Mouse (Mus musculus) mesoderm, embryonic 11.5 days (tissue): Measurements from ENCODE around the gene Exoc3.

Experiments
- DNase-seq: peaks from one replicate; pipeline ENCODE4 v3.0.0-alpha.2; 2012; ENCODE audit warnings: low read depth, low spot score

Gene Exoc3

DNA sequence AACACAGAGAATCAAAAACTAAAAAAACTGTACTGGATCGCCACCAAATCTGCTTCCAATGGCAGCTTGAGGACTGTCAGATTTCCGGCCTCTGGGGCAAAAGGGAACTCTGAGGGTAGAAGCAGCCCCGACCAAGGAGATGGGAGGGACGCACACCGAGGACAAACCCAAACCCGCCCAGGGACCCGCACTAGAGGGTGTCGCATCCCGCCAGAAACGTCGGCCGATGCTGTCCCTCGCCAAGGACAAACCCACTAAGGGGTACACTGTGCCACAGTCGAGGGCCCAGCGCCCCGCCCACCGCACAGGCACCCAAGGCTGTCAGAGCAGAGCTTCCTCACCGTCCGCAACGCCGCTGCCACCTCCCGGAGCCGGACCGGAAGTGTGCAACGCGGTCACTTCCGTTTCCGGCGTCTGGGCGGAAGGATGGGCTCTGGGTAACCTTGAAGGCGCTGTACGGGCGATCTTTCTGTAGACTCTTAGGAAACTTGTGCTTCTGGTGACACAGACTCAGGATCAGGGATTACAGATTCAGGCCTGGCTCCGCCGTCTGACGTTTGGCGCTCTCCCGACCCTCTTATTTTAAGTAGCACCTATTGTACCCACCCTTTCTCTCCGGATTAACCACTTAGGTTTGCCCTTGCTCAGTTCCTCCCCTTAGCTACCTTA is at the start of gene Exoc3:
Gene Exoc3 (minus strand): TSS at position 416 of the 669 bp plus-strand sequence.
- peak; percentile 91 for DNase-seq

DNA sequence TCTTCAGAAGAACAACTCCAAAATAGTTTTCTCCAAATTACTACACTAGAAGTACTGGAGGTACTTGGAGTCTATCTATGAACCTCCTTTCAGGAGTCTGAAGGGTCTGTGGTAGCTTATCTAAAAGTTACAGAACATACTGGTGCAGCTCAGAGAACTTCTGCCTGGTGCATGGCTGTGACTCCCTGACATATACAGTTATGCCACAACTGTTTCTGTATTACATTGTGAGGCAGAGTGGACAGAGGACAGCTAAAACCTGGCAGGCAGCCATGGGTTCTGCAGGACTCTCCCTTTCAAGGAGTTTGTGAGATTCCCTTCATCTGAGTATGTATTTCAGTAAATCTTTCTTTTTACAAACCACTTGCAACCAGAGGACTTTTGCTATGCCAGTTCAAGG is 38.0 kb upstream of the Exoc3 start:
- no peak for DNase-seq

DNA sequence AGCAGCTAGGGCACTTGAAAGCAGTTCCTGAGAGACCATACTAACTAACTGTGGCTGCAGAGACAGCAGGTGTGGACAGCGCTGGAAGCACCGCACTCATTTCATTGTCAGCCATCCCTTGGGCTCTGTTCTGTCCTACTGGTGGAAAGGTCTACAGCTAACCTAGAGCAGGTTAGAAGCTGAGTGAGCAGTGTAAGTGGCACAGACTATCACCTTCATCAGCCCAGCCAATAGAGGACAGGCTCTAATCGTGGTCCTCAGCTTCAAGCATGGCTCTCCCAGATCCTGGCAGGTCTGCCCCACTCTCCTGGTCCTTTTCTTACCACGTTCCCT is 37.3 kb upstream of the Exoc3 start:
- DNase-seq = no peak

DNA sequence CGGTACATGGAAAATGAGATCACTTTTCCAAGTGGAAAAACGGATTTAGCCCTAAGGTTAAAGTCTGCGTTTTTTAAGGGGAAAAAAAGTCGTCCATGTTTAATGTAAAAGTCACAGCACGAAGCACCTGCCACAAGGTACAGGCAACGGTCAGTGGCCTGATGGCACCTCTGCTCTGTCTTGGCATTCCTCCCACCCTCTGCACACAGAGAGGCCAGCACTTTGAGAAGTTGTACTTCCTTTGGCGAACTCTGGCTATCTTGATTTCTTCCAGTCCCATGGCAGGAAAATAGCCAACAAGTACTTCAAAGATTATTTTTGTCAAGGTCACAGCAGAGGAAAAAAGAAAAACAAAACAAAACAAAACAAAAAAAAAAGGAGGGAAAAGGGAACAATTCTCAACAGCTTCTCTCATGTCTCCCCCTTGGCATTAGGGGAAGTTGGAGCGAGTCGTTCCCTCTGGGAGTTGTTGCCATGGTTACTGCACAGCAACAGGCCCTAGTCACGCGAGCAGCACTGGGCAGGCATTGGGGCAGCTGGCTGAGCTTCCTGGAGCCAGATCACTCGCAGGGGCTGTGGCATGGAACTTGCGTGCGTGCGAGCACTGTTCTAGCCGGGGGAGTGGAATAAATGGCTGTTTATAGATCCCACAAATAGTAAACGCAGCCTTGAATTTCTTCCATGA is 36.8 kb upstream of the Exoc3 start:
- DNase-seq = peak; percentile 89

DNA sequence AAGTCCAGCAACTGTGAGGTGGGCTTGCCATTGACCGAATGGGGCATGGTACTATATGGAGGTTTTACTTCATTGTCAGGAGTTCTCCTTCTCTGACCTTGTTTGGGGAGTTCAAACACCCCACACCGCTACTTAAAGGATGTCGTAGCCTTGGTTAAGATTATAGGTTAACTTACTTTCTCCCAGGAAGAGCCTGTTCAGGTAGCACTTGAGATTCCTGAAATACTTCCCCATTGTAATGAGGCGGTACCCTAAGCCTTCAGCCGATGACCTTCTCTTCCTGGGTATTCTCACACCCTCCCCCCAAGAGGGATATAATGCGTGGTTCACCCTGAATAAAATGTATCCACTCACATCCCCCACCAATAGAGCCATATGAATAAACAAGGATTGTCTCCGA is 29.0 kb upstream of the Exoc3 start:
- DNase-seq = no peak

DNA sequence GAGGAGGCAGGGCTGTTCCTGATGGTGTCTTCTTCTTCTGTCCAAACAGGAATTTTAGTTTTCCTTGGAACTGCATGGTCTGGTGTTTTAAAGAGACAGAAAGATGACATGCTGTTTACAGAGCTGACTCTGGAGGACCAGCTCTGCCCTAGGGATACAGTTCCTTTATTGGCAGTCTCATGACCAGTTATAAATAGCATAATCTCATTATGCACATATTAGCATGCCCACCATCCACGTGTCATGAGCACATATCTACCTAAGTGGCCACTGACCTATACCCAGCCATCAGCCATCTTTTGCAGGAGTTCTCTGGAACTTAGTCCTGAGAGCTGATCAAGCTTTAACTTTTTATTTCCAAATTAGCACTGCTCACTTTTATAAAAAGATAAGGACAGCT is 12.1 kb upstream of the Exoc3 start:
- no peak for DNase-seq

DNA sequence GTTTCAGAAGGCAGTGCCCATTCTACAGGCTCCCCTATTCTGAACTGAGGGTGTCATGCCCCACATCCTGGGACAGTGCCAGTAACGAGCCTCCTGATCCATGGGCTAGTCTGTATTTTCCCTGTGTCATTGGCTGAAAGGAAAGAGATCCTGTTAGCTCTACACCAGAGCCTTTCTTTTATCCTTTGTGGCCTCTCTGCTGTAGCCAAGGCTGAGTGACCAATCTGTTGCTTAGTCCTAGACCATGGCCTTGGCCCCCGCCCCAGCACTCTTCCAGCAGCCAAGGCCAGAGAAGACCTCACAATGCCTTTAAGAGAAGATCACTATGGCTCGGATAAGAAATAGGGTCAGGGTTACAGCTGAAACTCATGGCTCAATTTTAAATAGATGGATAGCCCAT is 9.9 kb upstream of the Exoc3 start:
- no peak for DNase-seq

DNA sequence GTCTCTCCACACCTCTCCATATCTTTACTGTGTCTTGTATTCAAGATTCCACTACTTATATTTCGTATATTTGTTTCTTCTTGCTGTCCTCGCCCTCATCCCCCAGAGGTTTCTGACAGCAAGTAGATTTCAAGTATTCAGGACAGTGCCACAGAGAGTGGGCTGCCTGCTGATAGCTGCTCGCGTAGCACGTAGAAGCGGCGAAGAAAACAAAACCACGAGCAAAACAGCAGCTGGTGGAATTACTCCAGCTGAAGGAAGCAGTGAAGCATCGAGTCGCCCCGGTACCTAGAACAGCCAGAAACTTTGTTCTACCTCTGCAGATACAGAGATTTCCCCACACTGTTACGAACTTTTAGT is 434 bp upstream of the Exoc3 start:
- no peak for DNase-seq

DNA sequence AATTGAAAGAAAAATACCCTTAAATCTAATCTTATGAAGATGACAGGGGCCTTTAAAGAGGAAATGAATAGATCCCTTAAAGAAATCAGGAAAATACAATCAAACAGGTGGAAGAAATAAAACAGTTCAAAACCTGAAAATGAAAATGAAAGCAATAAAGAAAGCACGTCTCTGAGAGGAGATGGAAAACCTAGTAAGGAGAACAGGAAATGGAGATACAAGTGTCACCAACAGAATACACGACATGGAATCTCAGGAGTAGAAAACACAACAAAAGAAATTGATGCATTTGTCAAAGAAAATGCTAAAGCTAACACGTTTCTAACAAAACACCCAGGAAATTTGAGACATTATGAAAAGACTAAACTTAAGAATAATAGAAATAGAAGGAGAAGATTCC is 12.1 kb downstream of the Exoc3 start:
- no peak for DNase-seq

DNA sequence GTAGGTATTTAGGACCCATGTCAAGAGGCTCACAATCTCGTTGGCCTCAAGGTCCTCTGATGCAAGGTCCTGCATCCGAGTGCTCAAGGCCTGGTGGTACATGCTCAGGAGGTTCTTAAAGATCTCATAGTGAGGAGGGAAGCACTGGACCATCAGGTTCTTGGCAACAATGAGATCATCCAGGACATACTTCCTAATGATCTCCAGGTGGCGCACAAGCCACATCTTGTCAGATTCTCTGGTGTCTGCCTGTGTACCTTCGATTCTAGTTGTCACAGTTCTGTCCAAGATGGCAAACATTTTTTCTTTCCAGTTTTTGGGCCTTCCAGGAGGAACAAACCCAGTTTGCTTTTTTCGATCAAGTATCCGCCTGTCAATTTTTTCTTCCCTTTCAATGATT is 15.9 kb downstream of the Exoc3 start:
- peak; percentile 10 for DNase-seq

DNA sequence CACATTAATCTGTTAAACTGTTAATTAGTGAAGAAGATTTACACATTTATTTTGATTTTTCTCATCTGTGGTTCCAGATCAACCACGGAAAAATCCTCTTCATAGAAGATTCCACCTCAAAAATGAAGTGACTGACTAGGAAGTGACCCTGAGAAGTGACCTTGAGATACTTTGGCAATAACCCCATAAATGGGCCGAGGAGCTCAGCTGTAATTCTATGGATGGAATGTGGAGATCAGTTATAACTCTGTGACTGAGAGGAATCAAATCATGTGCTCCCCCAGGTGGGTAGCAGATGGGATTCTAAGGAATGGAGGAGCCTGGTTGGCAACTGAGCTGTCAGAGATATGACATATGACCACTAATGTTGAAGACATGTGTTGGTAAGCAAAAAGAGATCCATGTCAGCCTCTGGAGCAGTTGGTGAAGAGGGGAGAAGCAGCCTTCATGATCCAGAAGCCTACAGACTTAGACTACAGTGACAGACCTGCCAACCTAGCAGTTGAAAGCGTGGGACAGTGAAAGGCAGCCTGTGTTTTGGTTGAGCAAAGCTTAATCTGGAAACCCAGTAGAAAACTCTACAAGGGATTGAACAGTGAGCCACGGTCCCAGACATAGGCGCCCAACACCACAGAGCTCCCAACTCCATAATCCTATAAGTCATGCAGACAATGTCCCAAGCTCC is 25.4 kb downstream of the Exoc3 start:
- no peak for DNase-seq

DNA sequence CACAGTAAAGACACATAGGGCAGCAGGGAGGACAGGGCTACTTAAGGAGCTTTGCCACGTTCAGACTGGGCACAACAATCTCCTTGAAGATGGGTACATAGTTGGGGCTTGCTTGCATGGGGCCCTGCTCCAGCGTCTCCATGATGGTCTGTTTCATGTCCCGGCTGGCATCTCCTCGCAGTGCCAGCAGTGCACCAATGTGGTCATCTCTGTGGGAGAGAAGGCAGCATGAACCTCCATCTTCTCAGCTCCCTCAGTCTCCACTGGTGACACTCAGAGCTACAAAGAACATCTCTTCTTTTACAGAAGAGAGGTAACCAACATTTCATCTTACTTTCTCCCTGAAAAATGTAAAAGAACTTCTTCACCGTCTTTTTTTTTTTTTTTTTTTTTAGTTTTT is 36.5 kb downstream of the Exoc3 start:
- DNase-seq = no peak

DNA sequence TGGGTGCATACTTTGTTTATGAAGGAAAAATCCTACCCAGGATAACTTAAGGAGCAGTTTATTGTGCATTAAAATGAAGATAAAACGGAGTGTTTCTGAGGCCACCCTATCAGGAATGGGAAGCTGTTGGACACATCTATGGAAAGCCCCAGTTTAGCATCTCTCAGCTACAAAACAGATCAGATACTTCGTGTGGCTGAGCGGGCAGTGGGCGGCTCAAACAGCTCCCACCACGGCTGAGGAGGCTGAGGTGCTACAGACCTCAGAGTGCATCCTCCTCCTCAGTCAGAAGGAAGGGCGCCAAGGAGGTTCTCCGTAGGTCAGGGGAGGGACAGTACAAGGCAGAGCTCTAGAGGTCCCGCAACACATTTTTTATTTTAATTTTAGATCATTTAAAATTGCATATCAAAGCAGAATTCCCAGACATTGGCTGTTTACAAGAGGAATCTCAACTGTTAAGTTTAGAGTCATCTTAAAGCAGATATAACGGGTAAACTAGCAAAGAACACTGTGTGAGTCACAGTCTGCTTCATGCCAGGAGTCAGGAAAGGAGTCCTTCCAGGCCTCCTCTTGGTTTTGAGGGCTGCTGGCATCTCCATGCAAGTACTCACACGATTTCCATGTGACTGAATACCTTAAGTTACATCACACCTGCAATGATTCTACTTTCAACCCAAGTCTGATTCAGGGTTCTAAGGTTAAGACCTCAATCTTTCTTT is 38.9 kb downstream of the Exoc3 start:
- no peak for DNase-seq

DNA sequence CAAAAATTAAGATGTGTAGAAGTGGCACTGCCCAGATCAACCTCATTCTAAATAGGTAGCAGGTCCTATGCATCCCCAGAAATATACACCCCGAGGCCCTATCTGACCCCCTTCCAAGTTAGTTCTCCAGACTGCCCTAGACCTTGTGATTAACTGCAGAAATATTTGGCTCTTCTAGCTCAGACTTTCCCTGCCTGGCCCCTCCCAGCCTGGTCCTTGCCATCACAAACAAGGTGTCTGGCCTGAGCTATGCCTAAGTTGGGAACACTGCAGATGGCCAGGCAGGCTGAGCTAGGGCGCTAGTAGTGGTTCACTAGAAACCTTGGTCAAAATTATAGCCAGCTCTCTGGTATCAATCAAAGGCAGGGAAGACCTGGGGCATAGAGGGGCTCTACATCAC is 41.0 kb downstream of the Exoc3 start:
- DNase-seq = no peak

DNA sequence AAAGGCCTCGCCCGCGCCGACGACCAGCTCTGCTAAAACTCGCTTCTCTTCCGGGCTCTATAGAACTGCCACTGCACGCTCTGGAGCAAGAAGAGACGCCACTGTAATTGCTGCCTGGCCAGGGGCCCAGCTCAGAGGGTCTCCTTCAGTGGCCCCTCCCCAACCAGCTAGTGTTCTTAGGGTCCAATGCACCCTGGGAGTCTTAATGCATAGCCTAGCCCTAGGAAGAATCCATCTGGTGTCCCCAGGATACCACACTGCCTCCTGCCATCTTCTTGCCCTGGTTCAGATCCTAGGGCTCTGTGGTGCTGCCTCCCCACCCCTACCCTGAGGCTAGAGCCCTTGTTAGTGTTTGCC is 41.5 kb downstream of the Exoc3 start:
- no peak for DNase-seq

DNA sequence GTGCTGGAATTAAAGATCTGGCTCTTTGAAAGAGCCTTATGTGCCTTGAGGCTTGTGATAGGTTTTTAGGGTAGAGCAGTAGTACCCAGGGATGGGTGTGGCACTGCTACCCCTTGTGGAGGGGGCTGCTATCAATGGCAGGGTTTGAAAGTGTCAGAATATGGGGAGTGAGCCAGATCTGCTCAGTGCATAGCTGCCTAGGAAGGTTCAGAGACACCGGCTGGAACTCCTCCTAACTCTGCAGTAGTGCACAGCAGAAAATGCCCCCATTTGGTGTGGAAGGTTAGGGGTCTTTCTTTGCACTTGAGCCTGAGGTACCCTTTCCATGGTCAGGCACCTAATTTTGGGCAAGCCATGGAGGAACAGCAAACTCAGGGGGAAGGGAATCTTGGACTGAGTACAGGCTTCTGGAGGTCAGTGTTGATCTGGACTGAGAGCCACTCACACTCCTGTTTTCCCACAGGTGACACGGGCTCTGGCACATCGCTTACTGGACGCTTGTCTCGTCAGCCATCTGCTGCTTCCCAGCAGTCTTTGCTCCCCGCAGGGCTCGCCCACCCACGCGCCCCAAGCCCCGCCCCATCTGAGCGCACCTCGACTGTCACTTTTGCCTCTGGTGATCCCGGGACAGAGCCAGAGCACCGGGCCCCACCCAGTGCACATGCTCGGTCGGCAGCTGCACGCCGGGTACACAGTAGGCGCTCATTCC is 42.0 kb downstream of the Exoc3 start:
- peak; percentile 50 for DNase-seq

DNA sequence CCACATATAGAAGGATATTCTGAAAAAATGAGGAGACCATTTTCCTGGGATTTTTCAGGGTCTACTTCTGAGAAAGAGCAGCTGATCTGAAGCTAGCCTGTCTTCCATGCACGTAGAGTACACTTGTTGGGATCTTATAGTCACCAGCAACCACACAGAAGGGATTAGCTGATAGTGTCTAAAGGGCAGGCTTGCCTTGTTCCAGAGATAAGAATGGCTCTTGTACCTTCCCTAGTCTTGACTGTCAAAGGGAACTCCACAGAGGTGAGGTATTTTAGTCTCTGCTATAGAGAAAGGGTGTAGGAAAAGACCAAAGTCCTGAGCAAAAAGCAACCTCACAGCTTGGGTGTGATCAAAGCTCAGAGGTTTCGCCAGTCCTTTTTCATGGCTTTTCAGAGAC is 61.2 kb downstream of the Exoc3 start:
- no peak for DNase-seq

DNA sequence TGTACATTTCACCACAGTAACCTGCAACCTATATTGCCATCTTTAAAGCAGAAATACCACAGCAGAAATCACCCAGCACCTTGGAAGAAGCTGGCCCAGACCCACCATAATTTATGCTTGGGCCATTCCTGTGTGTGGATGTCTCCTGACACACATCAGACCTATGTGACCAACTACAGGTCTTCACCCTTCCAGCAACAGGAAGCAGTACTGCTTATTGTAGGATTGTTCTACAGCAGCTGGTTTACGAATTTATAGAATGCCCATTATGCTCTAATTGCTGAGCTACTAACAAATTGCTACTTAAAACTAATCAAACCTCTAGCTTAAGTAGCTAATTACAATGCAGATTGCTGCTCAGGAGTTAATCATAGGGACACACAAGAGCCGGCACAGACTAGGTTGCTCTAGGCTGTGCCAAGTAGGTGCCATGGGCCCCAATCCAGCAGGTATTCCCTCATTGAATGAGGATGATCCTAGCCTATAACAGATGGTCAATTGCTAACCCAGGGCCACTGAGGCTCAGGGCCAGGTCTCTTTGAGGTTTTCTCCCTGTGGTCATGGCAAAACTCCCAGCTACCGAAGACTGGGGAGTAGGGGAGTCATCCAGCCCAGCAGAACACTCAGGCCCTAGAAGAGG is 62.4 kb downstream of the Exoc3 start:
- DNase-seq = no peak

DNA sequence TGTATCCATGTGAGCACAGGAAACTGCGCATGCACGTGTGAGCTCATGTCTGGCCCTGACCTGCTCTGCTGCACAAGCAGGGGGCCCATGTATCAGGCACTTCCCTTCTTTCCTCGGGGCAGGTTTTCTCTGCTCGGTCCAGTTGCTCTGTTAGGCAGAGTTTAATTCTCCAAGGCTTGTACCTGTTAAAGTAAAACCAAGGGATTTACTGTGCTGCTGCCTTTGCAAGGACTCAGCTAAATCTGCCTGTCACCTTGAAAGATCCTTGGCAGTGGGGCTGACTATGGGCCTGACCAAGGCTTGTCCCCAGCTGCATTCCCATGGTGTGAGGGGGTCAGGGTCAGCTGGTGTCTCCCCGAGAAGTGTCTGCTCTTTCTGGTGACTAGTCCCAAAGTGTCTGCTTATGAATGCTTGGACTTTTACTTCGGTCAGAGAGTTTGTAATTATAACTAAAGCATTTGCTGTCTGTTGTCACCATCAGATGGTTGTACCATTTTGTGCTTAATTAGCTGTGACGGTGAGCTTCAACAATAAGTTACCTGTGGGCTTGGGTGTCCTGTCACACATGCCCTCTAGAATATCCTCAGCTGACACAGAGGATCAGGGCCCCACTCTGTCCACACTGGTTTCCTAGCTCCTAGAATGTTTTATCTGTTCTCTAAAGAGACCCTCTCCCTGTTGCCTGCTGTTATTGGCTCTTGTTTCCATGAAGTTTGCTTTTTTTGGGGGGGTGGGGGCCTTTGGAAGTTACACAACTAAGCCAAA is 64.2 kb downstream of the Exoc3 start:
- no peak for DNase-seq

DNA sequence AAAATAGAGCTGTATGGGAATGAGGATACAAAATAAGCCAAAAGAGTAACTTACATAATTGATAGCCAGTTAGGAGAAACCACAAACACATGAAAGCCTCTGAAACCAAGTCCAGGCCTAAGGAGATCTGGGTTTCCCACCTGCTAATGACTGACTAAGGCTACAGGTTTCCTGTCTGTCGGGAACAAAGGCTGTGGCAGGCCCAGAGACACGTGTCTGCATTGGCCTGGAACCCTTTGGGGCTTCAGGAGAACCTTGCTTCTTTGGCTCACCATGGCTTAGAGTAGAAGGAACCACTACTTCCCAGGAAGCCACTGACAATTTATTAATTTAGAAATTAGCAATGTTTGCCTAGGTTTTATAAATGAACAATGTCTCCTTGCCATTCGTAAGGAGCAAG is 65.2 kb downstream of the Exoc3 start:
- DNase-seq = no peak

DNA sequence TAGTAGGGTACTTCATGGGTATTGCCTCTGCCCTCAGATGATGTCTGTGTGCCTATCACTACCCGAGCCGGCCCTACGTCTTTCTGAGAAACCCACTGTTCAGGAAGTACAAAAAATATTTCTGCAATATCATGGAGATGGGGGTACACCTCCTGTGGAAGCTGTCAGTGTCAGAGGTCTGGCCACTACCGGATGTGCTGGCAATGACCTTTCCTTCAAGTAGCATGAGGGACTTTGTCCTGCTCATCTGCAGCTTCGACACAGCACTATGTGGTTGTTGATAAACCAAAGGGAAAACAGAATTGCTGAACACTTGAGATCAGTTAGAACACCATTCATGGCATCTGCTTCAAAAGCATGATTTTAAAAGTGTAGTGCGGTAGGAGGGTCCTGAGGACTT is 67.7 kb downstream of the Exoc3 start:
- no peak for DNase-seq
